Mouse (Mus musculus): ENCODE results near the gene Mast1. TPM values are rescaled to one million over a fixed set of nuclear protein-coding genes. Genes with fewer than 3 reads are reported as not detected.

The Mast1 gene
- total RNA-seq, 2 experiments from 2014 or later: 71.8 to 73.3 TPM

DNA sequence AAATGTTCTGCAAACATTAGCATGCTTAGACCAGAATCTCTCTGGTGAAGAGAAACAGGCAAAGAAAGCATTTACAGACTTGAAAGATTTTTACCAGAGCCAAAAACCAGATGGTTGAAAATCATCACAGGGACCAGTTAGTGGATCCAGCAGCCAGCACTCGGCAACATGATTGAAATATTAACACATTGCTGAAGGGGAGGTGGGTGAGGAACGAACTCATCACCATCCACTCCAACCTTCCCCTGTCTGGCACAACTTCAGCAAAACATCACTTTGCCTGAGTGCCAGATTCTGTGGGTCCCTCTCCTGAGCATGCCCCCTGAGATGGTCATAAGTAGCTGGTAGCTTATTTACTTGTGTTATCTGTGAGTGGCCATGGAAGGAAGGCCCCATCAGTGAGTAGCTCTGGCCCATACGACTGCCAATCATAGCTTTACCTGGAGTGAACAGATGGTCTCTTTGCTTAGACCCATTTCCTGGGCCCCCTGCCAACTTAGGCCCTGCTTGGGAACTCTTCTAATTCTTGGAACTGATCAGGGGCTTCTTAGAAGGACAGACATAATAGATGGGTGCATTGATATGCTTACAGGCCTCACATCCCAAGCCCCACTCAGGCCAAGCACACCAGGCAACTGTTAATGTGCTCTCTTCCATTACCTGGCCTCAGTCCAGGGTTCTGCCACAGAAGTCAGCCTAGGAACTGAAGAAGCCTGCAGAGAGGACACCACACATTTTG is 59.7 kb downstream of the Mast1 start:
- DNase-seq (ENCODE audit: low spot score in 2 of 2): peak in 1 of 2 experiments; percentile 32

DNA sequence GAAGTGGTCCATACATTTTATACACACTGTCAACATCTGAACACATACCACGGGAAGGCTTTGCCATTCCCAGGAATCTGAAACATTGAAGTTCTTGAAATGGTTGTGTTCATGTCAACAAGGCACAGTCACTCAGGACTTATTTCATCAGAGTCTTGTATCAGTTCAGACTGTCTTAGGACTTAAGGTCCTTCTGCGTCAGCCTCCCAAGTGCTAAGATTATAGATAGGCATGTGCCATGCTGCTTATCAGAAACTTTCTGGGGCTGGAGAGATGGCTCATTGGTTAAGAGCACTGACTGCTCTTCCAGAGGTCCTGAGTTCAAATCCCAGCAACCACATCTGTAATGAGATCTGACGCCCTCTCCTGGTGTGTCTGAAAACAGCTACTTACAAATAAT is 62.8 kb downstream of the Mast1 start:
- no peak for DNase-seq (ENCODE audit: low spot score in 2 of 2)

DNA sequence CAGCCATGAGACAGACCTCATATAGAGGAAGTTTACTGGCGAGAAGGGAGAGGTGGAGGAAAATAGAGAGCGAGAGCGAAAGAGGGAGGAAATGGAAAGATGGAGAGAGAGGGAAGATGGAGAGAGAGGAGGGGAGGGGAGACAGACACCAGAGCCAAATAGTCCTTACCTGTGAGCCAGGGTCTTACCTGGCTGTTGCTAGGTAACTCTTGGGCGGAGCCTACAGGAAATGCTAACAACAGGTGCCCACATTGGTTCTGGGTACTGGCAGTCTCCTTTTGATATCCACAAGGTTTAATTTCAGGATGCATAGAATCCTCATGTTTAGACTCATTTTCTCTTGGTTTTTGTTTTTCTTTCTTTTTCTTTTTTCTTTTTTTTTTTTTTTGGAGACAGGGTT is 64.1 kb downstream of the Mast1 start:
- DNase-seq (ENCODE audit: low spot score in 2 of 2): no peak

DNA sequence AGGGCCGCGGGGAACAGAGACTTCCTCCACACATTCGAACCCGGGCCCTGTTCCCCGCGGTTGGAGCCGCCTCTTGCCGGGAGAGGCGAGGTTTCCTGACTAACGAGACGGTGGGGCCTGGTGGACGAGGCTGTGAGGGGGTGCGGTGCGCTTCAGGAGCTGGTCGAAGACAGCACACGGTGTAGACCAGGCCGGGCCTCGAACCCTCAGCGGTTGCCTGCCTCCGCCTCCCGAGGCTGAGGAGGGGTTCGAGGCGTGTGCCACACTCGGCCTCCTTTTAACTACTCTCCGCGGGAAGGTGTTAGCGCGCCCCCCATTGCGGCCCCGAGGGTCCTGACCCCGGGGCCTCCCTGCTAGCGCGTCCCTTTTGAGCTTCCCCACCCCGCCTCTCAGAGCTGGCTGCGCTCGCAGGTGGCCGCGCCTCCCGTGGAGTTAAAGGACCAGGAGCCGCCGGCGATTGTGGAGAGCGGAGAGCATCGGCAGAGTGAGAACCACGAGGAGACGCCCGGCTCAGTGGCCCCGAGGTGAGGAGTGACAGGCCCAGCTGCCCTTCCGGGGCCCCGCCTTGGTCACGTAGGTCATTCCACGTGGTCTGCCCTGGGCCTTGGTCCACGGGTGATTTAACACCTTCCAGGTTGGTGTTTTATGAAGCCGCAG is 64.7 kb downstream of the Mast1 start:
- no peak for DNase-seq (ENCODE audit: low spot score in 2 of 2)

DNA sequence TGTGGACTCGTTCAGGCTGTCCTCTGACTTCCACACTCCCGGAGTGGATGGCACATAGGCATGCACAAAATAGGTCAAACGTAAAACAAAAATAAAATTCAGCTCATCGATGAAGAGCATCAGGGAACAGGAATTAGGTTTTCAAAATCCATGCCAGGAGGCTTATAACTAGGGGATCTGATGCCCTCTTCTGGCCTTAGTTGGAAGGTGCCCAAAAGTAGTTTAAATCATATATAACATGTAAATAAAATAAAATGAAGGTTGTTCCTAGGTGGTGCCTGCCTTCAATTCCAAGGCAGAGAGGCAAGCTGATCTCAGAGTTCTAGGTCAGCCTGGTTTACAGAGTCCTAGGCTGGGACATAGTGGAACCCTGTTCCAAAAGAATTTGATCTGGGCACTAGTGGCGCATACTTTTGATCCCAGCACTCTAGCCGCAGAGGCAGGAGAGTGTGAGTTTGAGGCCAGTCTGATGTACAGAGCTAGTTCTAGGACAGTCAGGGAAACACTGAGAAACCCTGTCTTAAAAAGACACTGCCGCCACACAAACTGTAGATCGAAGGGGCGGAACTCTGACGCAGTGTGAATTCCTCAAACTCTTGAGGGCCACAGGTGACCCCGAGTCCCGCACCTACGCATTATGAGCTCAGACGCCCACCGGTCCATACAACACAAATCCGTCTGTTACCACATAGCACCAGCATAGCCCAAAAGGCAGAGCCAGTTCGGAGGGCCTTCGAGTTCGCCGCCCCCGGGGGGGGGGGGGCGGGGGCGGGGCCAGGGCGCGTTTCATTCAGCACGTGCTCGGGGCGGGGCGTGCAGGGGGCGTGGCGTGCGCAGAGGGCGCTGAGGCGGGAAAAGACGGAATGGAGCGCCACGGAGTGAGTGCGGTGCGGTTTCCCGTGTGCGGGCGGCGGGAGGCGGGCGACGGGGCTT is 65.5 kb downstream of the Mast1 start, which contains the start of gene Syce2:
Gene Syce2 (plus strand): TSS at position 736 of the 933 bp plus-strand sequence.
- peak in 1 of 2 experiments; percentile 37 for DNase-seq (ENCODE audit: low spot score in 2 of 2)

Small RNAs within 50 kb of the gene (microRNA-seq; reads per million reads assigned to microRNA genes)
- gene Gm24197 (0.25 to 1.8 reads per million in 2 experiments), gene Mir7069 (5.2 to 9.0 reads per million in 2 experiments)

Other genes with a start within 250 kb of the Mast1 start
- 10 to 100 TPM; 94.8 to 95.5 TPM for gene Nacc1, start 249.5 kb downstream of the Mast1 start, total RNA-seq (2021)
- 1 to 10 TPM; 2.0 to 2.2 TPM for gene Lyl1, start 235.9 kb downstream of the Mast1 start, total RNA-seq (2021)
- not detected for gene G430095P16Rik, start 214.4 kb downstream of the Mast1 start, total RNA-seq (2021)
- gene Nfix, start 137.0 kb downstream of the Mast1 start, total RNA-seq (2021): 100 to 1,000 TPM; 379 to 429 TPM
- 10 to 100 TPM; 10.7 to 10.9 TPM for gene Dand5, start 114.5 kb downstream of the Mast1 start, total RNA-seq (2021)
- gene Gadd45gip1, start 105.8 kb downstream of the Mast1 start, total RNA-seq (2021): 10 to 100 TPM; 27.3 to 27.4 TPM
- gene Rad23a, start 96.7 kb downstream of the Mast1 start, total RNA-seq (2021): 10 to 100 TPM; 63.8 to 77.0 TPM
- gene Calr, start 90.4 kb downstream of the Mast1 start, total RNA-seq (2021): 100 to 1,000 TPM; 506 to 521 TPM
- gene Farsa, start 80.4 kb downstream of the Mast1 start, total RNA-seq (2021): 10 to 100 TPM; 48.8 to 50.1 TPM
- 10 to 100 TPM; 15.7 to 16.5 TPM for gene Syce2, start 65.2 kb downstream of the Mast1 start, total RNA-seq (2021)
- 10 to 100 TPM; 38.3 to 38.5 TPM for gene Gcdh, start 43.4 kb downstream of the Mast1 start, total RNA-seq (2021)
- under 1 TPM in 1 of 2 experiments, not detected in 1; 0.27 TPM for gene Klf1, start 35.4 kb downstream of the Mast1 start, total RNA-seq (2021)
- 1 to 10 TPM; 2.8 to 5.1 TPM for gene Dnase2a, start 28.8 kb downstream of the Mast1 start, total RNA-seq (2021)
- 1 to 10 TPM in 1 of 2 experiments, under 1 TPM in 1; 0.87 to 1.1 TPM for gene Rtbdn, start 9.6 kb upstream of the Mast1 start, total RNA-seq (2021)
- not detected for gene Gm49661, start 32.1 kb upstream of the Mast1 start, total RNA-seq (2021)
- 100 to 1,000 TPM; 319 to 358 TPM for gene Prdx2, start 32.2 kb upstream of the Mast1 start, total RNA-seq (2021)
- gene Rnaseh2a, start 32.4 kb upstream of the Mast1 start, total RNA-seq (2021): 10 to 100 TPM; 41.8 to 46.2 TPM
- gene Junb, start 41.4 kb upstream of the Mast1 start, total RNA-seq (2021): 100 to 1,000 TPM; 102 to 103 TPM
- 1 to 10 TPM; 8.1 to 9.5 TPM for gene Hook2, start 53.2 kb upstream of the Mast1 start, total RNA-seq (2021)
- gene Best2, start 77.2 kb upstream of the Mast1 start, total RNA-seq (2021): not detected
- 100 to 1,000 TPM; 122 to 125 TPM for gene Asna1, start 87.9 kb upstream of the Mast1 start, total RNA-seq (2021)
- 100 to 1,000 TPM; 132 to 133 TPM for gene Trir, start 89.5 kb upstream of the Mast1 start, total RNA-seq (2021)
- 100 to 1,000 TPM; 163 to 179 TPM for gene Tnpo2, start 99.6 kb upstream of the Mast1 start, total RNA-seq (2021)
- gene Fbxw9, start 122.7 kb upstream of the Mast1 start, total RNA-seq (2021): 10 to 100 TPM; 19.3 to 19.8 TPM
- gene Gm5741, start 130.6 kb upstream of the Mast1 start, total RNA-seq (2021): not detected
- 10 to 100 TPM; 53.2 to 56.1 TPM for gene Dhps, start 134.4 kb upstream of the Mast1 start, total RNA-seq (2021)
- gene Wdr83os, start 143.4 kb upstream of the Mast1 start, total RNA-seq (2021): 10 to 100 TPM; 60.9 to 65.6 TPM
- 10 to 100 TPM; 28.1 to 32.3 TPM for gene Wdr83, start 143.9 kb upstream of the Mast1 start, total RNA-seq (2021)
- gene Man2b1, start 145.9 kb upstream of the Mast1 start, total RNA-seq (2021): 10 to 100 TPM; 33.8 to 34.5 TPM
- 1 to 10 TPM; 6.7 to 7.2 TPM for gene Zfp791, start 185.7 kb upstream of the Mast1 start, total RNA-seq (2021)
- gene Cks1brt, start 214.6 kb upstream of the Mast1 start, total RNA-seq (2021): not detected